Mouse (Mus musculus) heart, embryonic 12.5 days (tissue): ENCODE measurements around the gene Dctn3. TPM values are rescaled to one million over a fixed set of nuclear protein-coding genes. Genes with fewer than 3 reads are reported as not detected.
"Not testable (repeated sequence)": the region's sequence is repeated elsewhere in the genome, so short reads cannot be mapped to it uniquely, and the experiment has no call there.

Experiments
- ATAC-seq: fragments of 200-750 bp; cut with Nextera tagmentation; 2 replicates; pipeline ENCODE4 v1.8.0; 2017; ENCODE audit warnings: moderate TSS enrichment, moderate library complexity; ENCODE audit not compliant: insufficient number of reproducible peaks, low FRiP score
- H3K27ac ChIP-seq: fragments of 300-500 bp; sonication (generic); 2 replicates; pipeline ENCODE4 v1.5.1; 2016; ENCODE audit warnings: mild to moderate bottlenecking, moderate library complexity; ENCODE audit not compliant: poor library complexity, severe bottlenecking
- H3K27me3 ChIP-seq: fragments of 300-500 bp; sonication (generic); replicated peaks from 2 replicates; pipeline ENCODE4 v1.6.1; 2016; ENCODE audit warnings: mild to moderate bottlenecking, moderate library complexity
- H3K36me3 ChIP-seq: fragments of 300-500 bp; sonication (generic); 2 replicates; pipeline ENCODE4 v1.6.1; 2016; ENCODE audit warnings: mild to moderate bottlenecking, moderate library complexity
- H3K4me1 ChIP-seq: fragments of 300-500 bp; sonication (generic); replicated peaks from 2 replicates; pipeline ENCODE4 v1.6.1; 2016; ENCODE audit warnings: mild to moderate bottlenecking
- H3K4me2 ChIP-seq: fragments of 300-500 bp; sonication (generic); 2 replicates; pipeline ENCODE4 v1.6.1; 2016; ENCODE audit warnings: mild to moderate bottlenecking, moderate library complexity
- H3K4me3 ChIP-seq: fragments of 300-500 bp; sonication (generic); 2 replicates; pipeline ENCODE4 v1.5.1; 2016; ENCODE audit warnings: mild to moderate bottlenecking
- H3K9ac ChIP-seq: fragments of 300-500 bp; sonication (generic); 2 replicates; pipeline ENCODE4 v1.6.1; 2016; ENCODE audit warnings: mild to moderate bottlenecking, moderate library complexity
- H3K9me3 ChIP-seq: fragments of 300-500 bp; sonication (generic); replicated peaks from 2 replicates; pipeline ENCODE4 v1.6.1; 2016; ENCODE audit warnings: mild to moderate bottlenecking, moderate library complexity
- WGBS: fragments of 180-500 bp; shearing (Covaris S2); methylation state at CpG from one replicate; pipeline ENCODE4 v1.1.7; 2016; 5-methylcytosine and 5-hydroxymethylcytosine counted together
- polyA plus RNA-seq: library from polyadenylated mRNA; unstranded; fragments of >200 nt; fragmentation: Nextera tagmentation; extraction: Ambion mirVana; gene quantifications from 2 replicates; pipeline ENCODE4 v1.2.1, GENCODE M21; 2016

Dctn3 gene
- polyA plus RNA-seq, 1 experiment from 2014 or later: 118 TPM

DNA sequence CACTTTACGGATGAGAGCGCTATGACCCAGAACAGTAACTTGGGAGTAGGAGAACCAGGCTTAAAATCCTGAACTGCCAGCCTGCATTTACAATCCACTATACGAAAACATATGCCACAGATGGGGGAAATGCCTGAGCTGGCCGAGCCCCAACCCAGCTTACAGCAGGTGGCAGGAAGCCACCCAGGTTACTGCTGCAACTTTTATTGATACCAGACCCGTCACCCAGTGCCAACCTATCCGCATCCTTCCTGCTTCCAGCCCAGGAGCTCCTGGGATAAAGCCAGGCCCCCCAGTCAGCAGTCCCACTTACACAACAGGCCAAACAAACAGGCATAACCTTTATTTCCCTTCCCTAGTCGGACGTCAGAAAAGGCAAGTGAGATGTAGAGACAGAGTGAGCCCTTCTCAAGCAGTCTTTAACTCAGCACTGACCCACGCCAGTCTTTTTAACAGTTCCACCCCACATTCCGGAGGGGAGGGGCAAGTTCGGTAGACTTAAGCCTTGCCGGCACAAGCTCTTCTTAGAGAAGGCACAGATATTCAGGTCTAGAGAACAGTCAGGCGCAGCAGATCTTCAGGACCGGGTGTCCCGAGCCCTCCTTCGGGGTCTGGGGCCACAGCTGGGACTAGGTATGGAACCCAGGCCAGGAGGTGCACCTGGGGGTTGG lies 11.1 kb downstream of the Dctn3 start:
- no peak for ATAC-seq
- H3K4me2 ChIP-seq: peak overlapping the region; percentile 94
- peaks cover 21% of the 10 kb centered on the region for H3K36me3 ChIP-seq
- WGBS: 78% methylated on average over 16 of the region's 16 CpGs
- H3K27me3 ChIP-seq: peaks cover 7% of the 10 kb centered on the region; the same call in 1 of the 2 replicates
- H3K4me3 ChIP-seq: peak overlapping the region; percentile 71
- H3K9ac ChIP-seq: peak overlapping the region; percentile 91
- no peak overlapping the region for H3K27ac ChIP-seq
- no peaks in the 10 kb centered on the region for H3K9me3 ChIP-seq
- H3K4me1 ChIP-seq: peaks cover 30% of the 10 kb centered on the region

DNA sequence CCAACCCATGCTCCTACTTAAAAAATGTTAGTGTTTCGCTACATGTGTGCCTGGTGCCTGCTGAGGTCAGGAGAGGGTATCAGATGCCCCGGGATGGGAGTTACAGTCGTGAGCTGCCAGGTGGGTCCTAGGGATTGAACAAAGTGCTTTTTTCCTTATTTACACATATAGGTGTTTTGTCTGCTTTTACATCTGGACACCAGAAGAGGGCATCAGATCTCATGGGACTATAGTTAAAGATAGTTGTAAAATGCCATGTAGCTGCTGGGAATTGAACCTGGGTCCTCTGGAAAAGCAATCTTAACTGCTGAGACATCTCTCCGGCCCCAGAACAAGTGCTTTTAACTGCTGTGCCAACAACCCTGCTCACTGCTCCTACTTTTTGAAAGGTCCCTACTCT lies 12.7 kb downstream of the Dctn3 start:
- H3K4me3 ChIP-seq: no peak overlapping the region
- no peak overlapping the region for H3K27ac ChIP-seq
- H3K36me3 ChIP-seq: peaks cover 10% of the 10 kb centered on the region
- H3K27me3 ChIP-seq: peaks cover 16% of the 10 kb centered on the region
- H3K9me3 ChIP-seq: no peaks in the 10 kb centered on the region
- 60% methylated on average over 4 of the region's 4 CpGs for WGBS
- H3K4me1 ChIP-seq: peaks cover 40% of the 10 kb centered on the region
- H3K9ac ChIP-seq: no peak overlapping the region
- no peak for ATAC-seq
- H3K4me2 ChIP-seq: no peak overlapping the region

DNA sequence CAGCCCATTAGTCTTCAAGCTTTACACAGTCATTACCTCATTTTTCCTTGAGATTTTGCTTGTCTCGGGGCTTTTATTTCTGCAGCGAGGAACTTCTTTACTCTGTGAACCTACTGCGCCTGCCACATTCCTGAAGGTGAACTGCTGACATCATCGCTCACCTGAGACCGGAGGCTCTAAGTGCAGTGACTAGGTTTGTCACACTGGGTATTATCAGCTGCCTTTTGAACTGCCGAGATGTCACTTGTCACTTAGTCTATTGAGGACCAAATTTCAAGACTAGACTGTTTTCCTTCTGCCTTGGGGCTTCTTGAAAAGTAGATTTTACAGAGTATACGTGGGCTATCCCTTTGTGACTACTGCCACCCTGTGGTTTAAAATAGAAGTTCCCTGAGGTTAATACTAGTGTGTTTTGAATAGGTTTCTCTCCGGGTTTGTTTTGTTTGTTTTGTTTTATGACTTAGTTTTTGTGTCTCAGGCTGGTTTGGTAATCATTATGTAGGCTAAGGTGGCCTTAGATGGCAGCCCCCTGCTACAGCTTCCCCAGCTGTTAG lies 14.7 kb downstream of the Dctn3 start:
- Histone ChIP-seq H3K4me3 (no peak overlapping the region), H3K4me1 (peaks cover 32% of the 10 kb centered on the region), H3K9ac (no peak overlapping the region), H3K9me3 (no peaks in the 10 kb centered on the region), H3K27me3 (peaks cover 34% of the 10 kb centered on the region), H3K4me2 (no peak overlapping the region), H3K27ac (no peak overlapping the region), H3K36me3 (peaks cover 10% of the 10 kb centered on the region)
- ATAC-seq: no peak
- 37% methylated on average over 8 of the region's 8 CpGs for WGBS

DNA sequence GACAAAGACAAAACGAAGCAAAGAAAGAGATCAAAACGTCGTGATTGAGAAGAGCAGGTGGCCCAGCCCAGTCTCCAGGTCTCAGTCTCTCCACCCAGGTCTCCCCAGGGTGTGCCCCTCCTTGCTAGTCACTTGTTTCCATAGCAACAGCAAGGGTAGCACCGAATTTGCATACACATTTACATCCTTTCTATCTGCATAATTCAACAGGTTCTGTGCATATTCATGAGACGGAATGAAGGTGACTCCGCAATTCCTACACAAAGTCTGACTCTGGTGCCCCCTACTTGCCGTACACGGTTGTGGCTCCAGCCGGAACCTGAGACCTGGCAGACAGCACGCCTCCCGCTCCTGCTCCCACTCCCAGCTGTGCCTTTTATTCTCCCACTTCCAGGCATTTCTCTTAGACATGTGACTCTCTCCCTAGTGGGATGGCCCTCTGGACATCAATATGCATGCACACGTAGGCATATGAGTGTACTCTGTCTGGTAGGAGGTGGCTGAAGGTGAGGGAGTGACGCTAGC lies 15.9 kb downstream of the Dctn3 start:
- 2% methylated on average over 13 of the region's 13 CpGs for WGBS
- no peak overlapping the region for H3K27ac ChIP-seq
- H3K36me3 ChIP-seq: peaks cover 8% of the 10 kb centered on the region
- no peak overlapping the region for H3K4me3 ChIP-seq
- H3K4me2 ChIP-seq: peak overlapping the region; percentile 47
- ATAC-seq: peak; percentile 45
- H3K4me1 ChIP-seq: peaks cover 23% of the 10 kb centered on the region
- 0 out of 2 replicates have a peak overlapping the region, but pooled peaks have one; percentile 16 for H3K9ac ChIP-seq
- peaks cover 36% of the 10 kb centered on the region for H3K27me3 ChIP-seq
- no peaks in the 10 kb centered on the region for H3K9me3 ChIP-seq

DNA sequence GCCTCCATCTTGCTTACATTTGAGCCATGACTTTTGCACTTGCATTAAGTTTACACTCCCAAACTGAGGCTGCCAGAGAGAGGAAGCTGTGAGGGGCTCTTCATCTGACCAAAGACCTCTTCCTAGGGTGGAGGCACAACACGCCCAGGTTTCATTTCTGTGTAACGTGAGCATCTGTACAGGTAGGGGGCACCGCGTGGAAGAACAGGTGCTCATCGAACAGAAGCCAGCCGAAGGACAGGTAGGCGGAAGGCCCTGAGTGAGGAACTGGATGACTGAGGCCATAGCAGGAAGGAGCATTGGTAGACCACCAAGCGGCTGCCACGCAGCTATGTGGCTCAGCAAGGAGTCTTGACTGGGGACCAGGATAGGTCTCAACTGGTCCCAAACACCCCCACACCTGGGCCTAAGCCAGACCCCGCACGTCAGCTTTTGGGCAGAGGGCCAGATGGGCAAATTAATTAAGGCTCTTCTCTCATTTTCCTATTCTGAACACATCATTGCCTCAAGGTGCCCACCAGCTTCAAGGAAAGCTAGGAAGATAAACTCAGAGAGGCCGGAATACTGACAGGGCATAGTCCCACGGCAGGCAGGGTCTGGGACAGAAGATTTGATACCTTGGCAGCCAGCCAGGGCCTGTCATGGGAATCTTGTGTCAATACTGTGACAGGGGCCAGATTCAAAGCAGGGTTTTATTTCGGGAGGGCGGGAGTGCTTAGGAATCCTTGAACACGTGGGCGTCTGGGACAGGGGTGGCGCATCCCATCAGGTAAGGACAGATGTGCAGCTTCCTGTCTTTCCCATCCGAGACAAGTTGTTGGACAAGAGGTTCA lies 16.8 kb downstream of the Dctn3 start:
- Histone ChIP-seq H3K4me3 (no peak overlapping the region), H3K4me2 (no peak overlapping the region), H3K9ac (no peak overlapping the region), H3K4me1 (peaks cover 17% of the 10 kb centered on the region), H3K36me3 (no peaks in the 10 kb centered on the region), H3K9me3 (no peaks in the 10 kb centered on the region), H3K27me3 (peaks cover 36% of the 10 kb centered on the region), H3K27ac (no peak overlapping the region)
- 59% methylated on average over 19 of the region's 19 CpGs for WGBS
- no peak for ATAC-seq

DNA sequence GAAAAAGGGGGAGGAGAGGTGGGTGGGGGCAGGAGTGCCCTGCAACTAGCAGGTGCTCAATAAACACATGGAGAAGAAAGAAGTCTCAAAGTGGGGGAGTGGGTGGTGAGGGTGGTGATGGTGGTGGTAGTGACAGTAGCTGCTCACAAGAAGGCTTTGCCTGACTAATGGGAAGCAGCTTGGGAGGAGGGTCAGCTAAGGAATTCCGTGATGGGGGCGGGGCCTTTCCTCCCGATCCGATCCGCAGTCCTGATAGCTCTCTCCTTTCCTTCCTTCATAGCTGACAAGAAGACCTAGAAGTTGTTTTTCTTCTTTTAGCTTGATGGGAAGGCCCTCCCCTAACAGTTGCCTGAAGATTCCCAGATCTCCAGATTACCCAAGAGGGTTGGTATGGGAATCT lies 18.3 kb downstream of the Dctn3 start:
- H3K9me3 ChIP-seq: no peaks in the 10 kb centered on the region
- H3K36me3 ChIP-seq: no peaks in the 10 kb centered on the region
- no peak for ATAC-seq
- WGBS: 2% methylated on average over 5 of the region's 5 CpGs
- no peak overlapping the region for H3K9ac ChIP-seq
- H3K27ac ChIP-seq: no peak overlapping the region
- H3K4me3 ChIP-seq: no peak overlapping the region
- peaks cover 17% of the 10 kb centered on the region for H3K4me1 ChIP-seq
- H3K4me2 ChIP-seq: no peak overlapping the region
- H3K27me3 ChIP-seq: peaks cover 36% of the 10 kb centered on the region

DNA sequence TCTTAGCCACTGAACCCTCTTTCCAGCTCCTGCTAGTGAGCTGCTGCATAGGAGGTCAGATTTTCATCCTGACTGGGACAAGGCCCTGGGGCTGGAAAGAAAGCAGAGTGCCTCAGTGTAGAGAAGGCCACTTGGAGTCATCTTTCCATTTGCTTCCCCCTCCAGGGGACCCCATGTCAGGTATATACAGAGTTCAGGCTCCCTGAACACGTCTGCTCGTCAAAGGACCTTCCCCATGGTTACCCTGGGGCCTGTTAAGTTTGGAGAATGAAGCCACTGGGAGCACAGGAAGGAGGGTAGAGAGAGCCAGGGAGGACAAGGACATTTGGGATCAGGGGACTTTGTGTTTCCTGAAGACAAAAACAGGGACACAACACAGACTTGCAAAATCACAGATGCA lies 20.7 kb downstream of the Dctn3 start:
- WGBS: 70% methylated on average over 2 of the region's 2 CpGs
- Histone ChIP-seq H3K27me3 (peaks cover 36% of the 10 kb centered on the region), H3K4me1 (peaks cover 13% of the 10 kb centered on the region)
- not testable (repeated sequence) for H3K27ac ChIP-seq, H3K9ac ChIP-seq, ATAC-seq, H3K36me3 ChIP-seq, H3K4me3 ChIP-seq, H3K9me3 ChIP-seq, H3K4me2 ChIP-seq

DNA sequence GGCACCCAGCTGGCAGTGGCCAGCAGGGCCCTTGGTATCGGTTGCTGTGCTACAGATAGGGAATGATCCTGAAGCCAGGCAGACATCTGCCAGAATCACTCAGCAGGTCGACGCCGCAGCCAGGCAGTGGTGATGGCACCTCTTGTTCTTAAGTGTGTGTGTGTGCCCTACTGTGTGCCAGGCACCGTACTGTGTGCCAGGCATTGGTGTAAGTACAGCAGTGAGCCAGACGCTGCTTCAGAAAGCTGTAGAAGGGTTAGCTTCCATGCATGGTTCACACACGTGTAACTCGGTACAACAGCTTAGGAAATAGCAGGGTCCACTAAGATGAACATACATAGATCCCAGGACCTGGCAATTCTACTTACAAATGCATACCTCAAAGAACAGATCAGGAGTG lies 22.7 kb downstream of the Dctn3 start:
- H3K9ac ChIP-seq, ATAC-seq, H3K4me3 ChIP-seq, H3K4me2 ChIP-seq, H3K27ac ChIP-seq, H3K36me3 ChIP-seq, H3K9me3 ChIP-seq, H3K4me1 ChIP-seq: not testable (repeated sequence)
- peaks cover 27% of the 10 kb centered on the region for H3K27me3 ChIP-seq
- WGBS: 49% methylated on average over 5 of the region's 8 CpGs

DNA sequence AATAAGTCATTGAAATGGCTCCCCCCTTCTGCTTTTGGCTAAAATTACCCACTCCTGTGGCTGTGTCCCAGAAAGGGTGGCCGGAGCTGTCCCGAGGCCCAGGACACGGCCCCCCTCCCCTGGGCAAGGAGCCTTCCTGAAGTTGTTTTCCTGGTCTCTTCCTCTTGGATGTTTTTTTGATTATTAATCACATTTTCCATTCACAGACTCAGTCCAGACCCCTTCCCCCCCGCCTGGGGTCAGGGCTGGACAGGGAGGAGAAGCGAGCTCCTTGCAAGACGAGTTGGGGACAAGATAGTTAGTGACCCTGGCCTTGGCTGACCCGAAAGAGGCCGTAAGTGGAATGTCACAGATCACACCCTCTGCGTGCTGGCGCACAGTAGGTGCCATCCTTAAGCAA lies 23.2 kb downstream of the Dctn3 start, which contains the start of gene Il11ra1:
Il11ra1 (plus strand) TSS at position 207 of the 400 bp plus-strand sequence.
- H3K9me3 ChIP-seq, H3K4me1 ChIP-seq, H3K4me3 ChIP-seq, H3K9ac ChIP-seq, ATAC-seq, H3K27ac ChIP-seq, H3K36me3 ChIP-seq: not testable (repeated sequence)
- Histone ChIP-seq H3K4me2 (peak within 1 kb of the TSS; percentile 53), H3K27me3 (peaks cover 22% of the 10 kb centered on the region)
- WGBS: 70% methylated on average over 10 of the region's 10 CpGs

DNA sequence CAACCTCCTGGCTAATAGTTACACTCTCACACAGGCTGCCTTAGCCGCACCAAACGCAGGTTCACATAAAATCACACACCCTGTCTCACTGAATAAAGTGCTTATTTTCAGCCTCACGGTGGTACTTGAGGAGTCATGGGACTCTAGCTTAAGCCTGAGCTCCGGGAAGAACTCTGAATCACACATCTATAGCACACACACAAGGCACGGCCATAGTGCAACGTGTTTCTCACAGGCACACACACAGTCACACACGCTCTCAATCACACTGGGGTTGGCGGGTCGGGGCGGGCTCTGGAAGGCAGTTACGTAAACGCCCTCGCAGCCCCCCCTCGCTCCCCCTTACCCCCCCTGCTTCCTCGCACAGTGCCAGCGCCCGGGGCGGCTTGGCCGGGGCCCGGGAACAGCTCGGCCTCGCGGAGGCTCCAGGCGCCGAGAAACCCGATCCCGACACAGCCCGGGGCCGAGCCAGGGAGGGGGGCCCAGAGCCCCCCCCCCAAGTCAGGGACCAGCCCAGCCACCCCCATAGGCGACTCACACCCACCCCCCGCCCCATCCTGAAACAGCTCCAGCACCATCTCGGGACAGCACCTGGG lies 24.5 kb downstream of the Dctn3 start:
- ATAC-seq, H3K27ac ChIP-seq, H3K9me3 ChIP-seq, H3K9ac ChIP-seq, H3K36me3 ChIP-seq, H3K4me3 ChIP-seq, H3K4me1 ChIP-seq: not testable (repeated sequence)
- WGBS: 6% methylated on average over 22 of the region's 32 CpGs
- Histone ChIP-seq H3K4me2 (peak overlapping the region; percentile 53), H3K27me3 (peaks cover 12% of the 10 kb centered on the region)
